Mouse (Mus musculus) neural tube, embryonic 13.5 days (tissue): ENCODE results near the gene Stk33. TPM values are rescaled to one million over a fixed set of nuclear protein-coding genes. Genes with fewer than 3 reads are reported as not detected.

Experiments used
- ATAC-seq: fragments of 200-750 bp; cut with Nextera tagmentation; 2 replicates; pipeline ENCODE4 v1.8.0; 2017; ENCODE audit warnings: low read depth, mild to moderate bottlenecking, moderate TSS enrichment, moderate library complexity
- H3K27ac ChIP-seq: fragments of 300-500 bp; sonication (generic); replicated peaks from 2 replicates; pipeline ENCODE4 v1.5.1; 2015; ENCODE audit warnings: moderate library complexity, mild to moderate bottlenecking, inconsistent platforms
- H3K27me3 ChIP-seq: fragments of 300-500 bp; sonication (generic); 2 replicates; pipeline ENCODE4 v1.6.1; 2015; ENCODE audit warnings: mild to moderate bottlenecking, inconsistent platforms
- H3K36me3 ChIP-seq: fragments of 300-500 bp; sonication (generic); 2 replicates; pipeline ENCODE4 v1.6.1; 2015; ENCODE audit warnings: mild to moderate bottlenecking, inconsistent platforms
- H3K4me1 ChIP-seq: fragments of 300-500 bp; sonication (generic); replicated peaks from 2 replicates; pipeline ENCODE4 v1.6.1; 2015; ENCODE audit warnings: inconsistent platforms
- H3K4me2 ChIP-seq: fragments of 300-500 bp; sonication (generic); 2 replicates; pipeline ENCODE4 v1.6.1; 2015; ENCODE audit warnings: inconsistent platforms, mild to moderate bottlenecking, moderate library complexity
- H3K4me3 ChIP-seq: fragments of 300-500 bp; sonication (generic); 2 replicates; pipeline ENCODE4 v1.5.1; 2015; ENCODE audit warnings: mild to moderate bottlenecking, inconsistent platforms
- H3K9ac ChIP-seq: fragments of 300-500 bp; sonication (generic); 2 replicates; pipeline ENCODE4 v1.6.1; 2015; ENCODE audit warnings: moderate library complexity, mild to moderate bottlenecking, inconsistent platforms
- H3K9me3 ChIP-seq: fragments of 300-500 bp; sonication (generic); 2 replicates; pipeline ENCODE4 v1.6.1; 2016; ENCODE audit warnings: inconsistent platforms
- WGBS: fragments of 180-500 bp; shearing (Covaris S2); methylation state at CpG from one replicate; pipeline ENCODE4 v1.1.7; 2015; 5-methylcytosine and 5-hydroxymethylcytosine counted together
- polyA plus RNA-seq: library from polyadenylated mRNA; unstranded; fragments of >200 nt; fragmentation: Nextera tagmentation; extraction: Ambion mirVana; gene quantifications from 2 replicates; pipeline ENCODE4 v1.2.1, GENCODE M21; 2015

The Stk33 gene
- polyA plus RNA-seq, result 4.2 and 5.4 TPM in 2 replicates

- under 1% methylated on average over 62 of the region's 62 CpGs for WGBS
- Histone ChIP-seq H3K9me3 (no peaks in the 10 kb centered on the region), H3K9ac (peak within 1 kb of the TSS; percentile 70), H3K4me3 (peak within 1 kb of the TSS; percentile 49), H3K27me3 (no peaks in the 10 kb centered on the region; the same call in 1 of the 2 replicates), H3K36me3 (no peaks in the 10 kb centered on the region), H3K4me2 (peak within 1 kb of the TSS; percentile 74), H3K4me1 (peaks cover 29% of the 10 kb centered on the region), H3K27ac (peak within 1 kb of the TSS; percentile 73)
- peak; percentile 84 for ATAC-seq
These were observed at the start of gene Stk33 for GRCm38 (mm10) chr7:109438781-109439591. Gene Stk33, minus strand, starts transcription at chr7:109439081.

GRCm38 (mm10) chr7:109484221-109484620, 45.3 kb upstream of the Stk33 start:
- WGBS, result 79% methylated on average over 5 of the region's 5 CpGs
- no peak overlapping the region for H3K4me2 ChIP-seq
- no peaks in the 10 kb centered on the region for H3K27me3 ChIP-seq
- no peak for ATAC-seq
- H3K9ac ChIP-seq, result no peak overlapping the region
- H3K4me3 ChIP-seq, result no peak overlapping the region
- no peaks in the 10 kb centered on the region for H3K9me3 ChIP-seq
- H3K27ac ChIP-seq, result no peak overlapping the region
- no peaks in the 10 kb centered on the region for H3K36me3 ChIP-seq
- 0 out of 2 replicates have a peak, but pooled peaks cover 3% of the 10 kb centered on the region for H3K4me1 ChIP-seq

GRCm38 (mm10) chr7:109480765-109481197, 41.9 kb upstream of the Stk33 start:
- H3K27me3 ChIP-seq, result no peaks in the 10 kb centered on the region
- no peak overlapping the region for H3K9ac ChIP-seq
- no peaks in the 10 kb centered on the region for H3K36me3 ChIP-seq
- peak overlapping the region; percentile 24; the same call in 1 of the 2 replicates for H3K4me2 ChIP-seq
- no peak overlapping the region for H3K27ac ChIP-seq
- peak; percentile 50; the same call in 1 of the 2 replicates for ATAC-seq
- no peak overlapping the region for H3K4me3 ChIP-seq
- H3K9me3 ChIP-seq, result no peaks in the 10 kb centered on the region
- WGBS, result 26% methylated on average over 7 of the region's 7 CpGs
- H3K4me1 ChIP-seq, result 0 out of 2 replicates have a peak, but pooled peaks cover 3% of the 10 kb centered on the region

- Histone ChIP-seq H3K4me2 (no peak overlapping the region), H3K27ac (no peak overlapping the region), H3K27me3 (no peaks in the 10 kb centered on the region), H3K9ac (no peak overlapping the region), H3K4me1 (0 out of 2 replicates have a peak, but pooled peaks cover 3% of the 10 kb centered on the region), H3K36me3 (no peaks in the 10 kb centered on the region), H3K4me3 (no peak overlapping the region), H3K9me3 (no peaks in the 10 kb centered on the region)
- no peak for ATAC-seq
- WGBS, result 77% methylated on average over 3 of the region's 3 CpGs
These were observed 39.0 kb upstream of the Stk33 start for GRCm38 (mm10) chr7:109477926-109478325.

- H3K4me2 ChIP-seq, result no peak overlapping the region
- no peaks in the 10 kb centered on the region for H3K27me3 ChIP-seq
- H3K36me3 ChIP-seq, result no peaks in the 10 kb centered on the region
- H3K9ac ChIP-seq, result no peak overlapping the region
- ATAC-seq, result no peak
- H3K27ac ChIP-seq, result no peak overlapping the region
- H3K4me1 ChIP-seq, result 0 out of 2 replicates have a peak, but pooled peaks cover 7% of the 10 kb centered on the region
- H3K9me3 ChIP-seq, result no peaks in the 10 kb centered on the region
- 72% methylated on average over 4 of the region's 4 CpGs for WGBS
- no peak overlapping the region for H3K4me3 ChIP-seq
These were observed 31.8 kb upstream of the Stk33 start for GRCm38 (mm10) chr7:109470700-109471099.

- Histone ChIP-seq H3K9ac (no peak overlapping the region), H3K27ac (no peak overlapping the region), H3K9me3 (no peaks in the 10 kb centered on the region), H3K4me1 (0 out of 2 replicates have a peak, but pooled peaks cover 7% of the 10 kb centered on the region), H3K4me3 (no peak overlapping the region), H3K4me2 (no peak overlapping the region), H3K36me3 (no peaks in the 10 kb centered on the region), H3K27me3 (no peaks in the 10 kb centered on the region; the same call in 1 of the 2 replicates)
- ATAC-seq, result no peak
- 47% methylated on average over 6 of the region's 6 CpGs for WGBS
These were observed 29.4 kb upstream of the Stk33 start for GRCm38 (mm10) chr7:109468262-109468701.

- H3K4me1 ChIP-seq, result 0 out of 2 replicates have a peak, but pooled peaks cover 7% of the 10 kb centered on the region
- no peaks in the 10 kb centered on the region; the same call in 1 of the 2 replicates for H3K27me3 ChIP-seq
- no peak overlapping the region for H3K9ac ChIP-seq
- no peaks in the 10 kb centered on the region for H3K9me3 ChIP-seq
- H3K27ac ChIP-seq, result no peak overlapping the region
- H3K36me3 ChIP-seq, result no peaks in the 10 kb centered on the region
- H3K4me3 ChIP-seq, result no peak overlapping the region
- no peak for ATAC-seq
- 51% methylated on average over 2 of the region's 2 CpGs for WGBS
- H3K4me2 ChIP-seq, result no peak overlapping the region
These were observed 28.7 kb upstream of the Stk33 start for GRCm38 (mm10) chr7:109467591-109467990.

GRCm38 (mm10) chr7:109460698-109461097, 21.8 kb upstream of the Stk33 start:
- no peaks in the 10 kb centered on the region; the same call in 1 of the 2 replicates for H3K27me3 ChIP-seq
- WGBS, result 94% methylated on average over 8 of the region's 8 CpGs
- no peak for ATAC-seq
- H3K4me3 ChIP-seq, result no peak overlapping the region
- no peaks in the 10 kb centered on the region for H3K36me3 ChIP-seq
- H3K9ac ChIP-seq, result no peak overlapping the region
- H3K4me1 ChIP-seq, result no peaks in the 10 kb centered on the region
- H3K27ac ChIP-seq, result no peak overlapping the region
- no peaks in the 10 kb centered on the region for H3K9me3 ChIP-seq
- no peak overlapping the region for H3K4me2 ChIP-seq

GRCm38 (mm10) chr7:109456563-109456962, 17.7 kb upstream of the Stk33 start:
- no peaks in the 10 kb centered on the region for H3K36me3 ChIP-seq
- no peak overlapping the region for H3K4me3 ChIP-seq
- 78% methylated on average over 6 of the region's 6 CpGs for WGBS
- H3K27ac ChIP-seq, result no peak overlapping the region
- ATAC-seq, result peak; percentile 15; the same call in 1 of the 2 replicates
- H3K27me3 ChIP-seq, result no peaks in the 10 kb centered on the region
- H3K4me2 ChIP-seq, result no peak overlapping the region
- H3K9me3 ChIP-seq, result no peaks in the 10 kb centered on the region
- no peak overlapping the region for H3K9ac ChIP-seq
- H3K4me1 ChIP-seq, result no peaks in the 10 kb centered on the region

- Histone ChIP-seq H3K4me1 (no peaks in the 10 kb centered on the region), H3K27ac (no peak overlapping the region), H3K4me2 (no peak overlapping the region), H3K27me3 (no peaks in the 10 kb centered on the region), H3K9ac (no peak overlapping the region), H3K36me3 (no peaks in the 10 kb centered on the region), H3K4me3 (no peak overlapping the region), H3K9me3 (no peaks in the 10 kb centered on the region)
- 83% methylated on average over 2 of the region's 2 CpGs for WGBS
- ATAC-seq, result no peak
These were observed 16.9 kb upstream of the Stk33 start for GRCm38 (mm10) chr7:109455748-109456147.

- no peak for ATAC-seq
- H3K9ac ChIP-seq, result no peak overlapping the region
- H3K9me3 ChIP-seq, result no peaks in the 10 kb centered on the region
- H3K4me2 ChIP-seq, result no peak overlapping the region
- 90% methylated on average over 9 of the region's 9 CpGs for WGBS
- no peaks in the 10 kb centered on the region for H3K36me3 ChIP-seq
- no peak overlapping the region for H3K4me3 ChIP-seq
- no peak overlapping the region for H3K27ac ChIP-seq
- no peaks in the 10 kb centered on the region for H3K4me1 ChIP-seq
- no peaks in the 10 kb centered on the region for H3K27me3 ChIP-seq
These were observed 16.0 kb upstream of the Stk33 start for GRCm38 (mm10) chr7:109454856-109455255.

- H3K36me3 ChIP-seq, result no peaks in the 10 kb centered on the region
- no peaks in the 10 kb centered on the region for H3K4me1 ChIP-seq
- H3K4me2 ChIP-seq, result no peak overlapping the region
- H3K9me3 ChIP-seq, result no peaks in the 10 kb centered on the region
- WGBS, result 61% methylated on average over 2 of the region's 2 CpGs
- no peak overlapping the region for H3K9ac ChIP-seq
- no peak overlapping the region for H3K27ac ChIP-seq
- no peak overlapping the region for H3K4me3 ChIP-seq
- no peak for ATAC-seq
- no peaks in the 10 kb centered on the region for H3K27me3 ChIP-seq
These were observed 9.2 kb upstream of the Stk33 start for GRCm38 (mm10) chr7:109448060-109448459.
